Mouse (Mus musculus): ENCODE data around the gene Wnk4. TPM values are rescaled to one million over a fixed set of nuclear protein-coding genes. Genes with fewer than 3 reads are reported as not detected.

Wnk4 gene
- polyA plus RNA-seq, 1 experiment from 2014 or later, result 7.6 TPM

- peak overlapping the region; percentile 74; the same call in 1 of the 2 replicates for H3K9ac ChIP-seq (ENCODE audit: low read length)
- peak overlapping the region; percentile 86 for H3K4me3 ChIP-seq (ENCODE audit: low read depth, low read length)
- H3K4me1 ChIP-seq (replicated peaks; ENCODE audit: control insufficient read depth, insufficient read depth, low read length), result peaks cover 9% of the 10 kb centered on the region
- no peak for ATAC-seq (replicated peaks; ENCODE audit: low FRiP score)
- WGBS, result 79% methylated on average over 12 of the region's 12 CpGs
- peaks cover 5% of the 10 kb centered on the region; the same call in 1 of the 2 replicates for H3K27me3 ChIP-seq (ENCODE audit: control insufficient read depth, insufficient read depth, low read length)
- no peaks in the 10 kb centered on the region for H3K9me3 ChIP-seq (ENCODE audit: control insufficient read depth, low read length)
- no peaks in the 10 kb centered on the region; the same call in 1 of the 2 replicates for H3K36me3 ChIP-seq (ENCODE audit: control insufficient read depth, insufficient read depth, low read length)
- no peak for DNase-seq (ENCODE audit: low spot score)
- H3K27ac ChIP-seq (ENCODE audit: low read depth, low read length), result no peak overlapping the region
- H3K4me2 ChIP-seq (ENCODE audit: low read depth, low read length, severe bottlenecking), result peak overlapping the region; percentile 90
Measured at GRCm38 (mm10) chr11:101277381-101278222, 17.2 kb downstream of the Wnk4 start.

GRCm38 (mm10) chr11:101278223-101279192 is 18.1 kb downstream of the Wnk4 start, which contains the start of the genes Cntd1 and Coa3:
Cntd1 (plus strand) TSS chr11:101279012.
Coa3 (minus strand) TSS chr11:101279114.
- Histone ChIP-seq H3K9me3 (ENCODE audit: control insufficient read depth, low read length) (no peaks in the 10 kb centered on the region), H3K27ac (ENCODE audit: low read depth, low read length) (peak within 1 kb of the TSS; percentile 32; the same call in 1 of the 2 replicates), H3K9ac (ENCODE audit: low read length) (peak within 1 kb of the TSS; percentile 74), H3K4me2 (ENCODE audit: low read depth, low read length, severe bottlenecking) (peak within 1 kb of the TSS; percentile 90), H3K36me3 (ENCODE audit: control insufficient read depth, insufficient read depth, low read length) (no peaks in the 10 kb centered on the region; the same call in 1 of the 2 replicates), H3K27me3 (ENCODE audit: control insufficient read depth, insufficient read depth, low read length) (peaks cover 5% of the 10 kb centered on the region; the same call in 1 of the 2 replicates), H3K4me1 (replicated peaks; ENCODE audit: control insufficient read depth, insufficient read depth, low read length) (peaks cover 11% of the 10 kb centered on the region), H3K4me3 (ENCODE audit: low read depth, low read length) (peak within 1 kb of the TSS; percentile 86)
- DNase-seq (ENCODE audit: low spot score), result peak; percentile 90
- peak; percentile 94 for ATAC-seq (replicated peaks; ENCODE audit: low FRiP score)
- 12% methylated on average over 45 of the region's 45 CpGs for WGBS

GRCm38 (mm10) chr11:101279193-101279569 is 18.8 kb downstream of the Wnk4 start:
- Histone ChIP-seq H3K4me3 (ENCODE audit: low read depth, low read length) (peak overlapping the region; percentile 86), H3K27me3 (ENCODE audit: control insufficient read depth, insufficient read depth, low read length) (peaks cover 5% of the 10 kb centered on the region; the same call in 1 of the 2 replicates), H3K4me2 (ENCODE audit: low read depth, low read length, severe bottlenecking) (peak overlapping the region; percentile 90; the same call in 1 of the 2 replicates), H3K27ac (ENCODE audit: low read depth, low read length) (no peak overlapping the region), H3K9ac (ENCODE audit: low read length) (peak overlapping the region; percentile 5; the same call in 1 of the 2 replicates), H3K4me1 (replicated peaks; ENCODE audit: control insufficient read depth, insufficient read depth, low read length) (peaks cover 11% of the 10 kb centered on the region), H3K36me3 (ENCODE audit: control insufficient read depth, insufficient read depth, low read length) (no peaks in the 10 kb centered on the region; the same call in 1 of the 2 replicates), H3K9me3 (ENCODE audit: control insufficient read depth, low read length) (no peaks in the 10 kb centered on the region)
- DNase-seq (ENCODE audit: low spot score), result no peak
- 0 out of 2 replicates have a peak, but pooled peaks have one; percentile 6 for ATAC-seq (replicated peaks; ENCODE audit: low FRiP score)
- 61% methylated on average over 14 of the region's 14 CpGs for WGBS

DNA sequence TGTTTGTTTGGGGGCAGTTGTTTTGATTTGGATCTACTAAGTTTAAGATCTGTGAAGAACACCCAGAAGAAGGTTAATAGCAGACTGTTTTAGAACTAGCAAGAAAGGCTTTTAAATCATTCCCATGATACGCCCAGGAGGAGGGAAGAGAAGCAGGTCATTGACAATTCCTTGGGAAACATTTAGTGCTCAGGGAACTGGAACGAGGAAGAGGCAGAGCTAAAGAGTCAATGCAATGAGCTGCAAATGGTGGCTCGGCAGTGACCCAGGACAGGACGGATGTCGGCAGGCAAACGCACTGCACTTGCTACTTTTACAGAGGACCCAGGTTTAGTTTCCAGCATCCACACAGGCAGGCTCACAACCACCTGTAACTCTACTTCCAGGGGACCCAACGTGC is 20.5 kb downstream of the Wnk4 start:
- WGBS, result 53% methylated on average over 7 of the region's 7 CpGs
- DNase-seq (ENCODE audit: low spot score) (no peak), ATAC-seq (replicated peaks; ENCODE audit: low FRiP score) (no peak)
- Histone ChIP-seq H3K27me3 (ENCODE audit: control insufficient read depth, insufficient read depth, low read length) (peaks cover 5% of the 10 kb centered on the region; the same call in 1 of the 2 replicates), H3K4me1 (replicated peaks; ENCODE audit: control insufficient read depth, insufficient read depth, low read length) (peaks cover 11% of the 10 kb centered on the region), H3K9ac (ENCODE audit: low read length) (no peak overlapping the region), H3K27ac (ENCODE audit: low read depth, low read length) (no peak overlapping the region), H3K4me3 (ENCODE audit: low read depth, low read length) (no peak overlapping the region), H3K4me2 (ENCODE audit: low read depth, low read length, severe bottlenecking) (no peak overlapping the region), H3K9me3 (ENCODE audit: control insufficient read depth, low read length) (no peaks in the 10 kb centered on the region), H3K36me3 (ENCODE audit: control insufficient read depth, insufficient read depth, low read length) (no peaks in the 10 kb centered on the region; the same call in 1 of the 2 replicates)

- peaks cover 3% of the 10 kb centered on the region for H3K4me1 ChIP-seq (replicated peaks; ENCODE audit: control insufficient read depth, insufficient read depth, low read length)
- peaks cover 3% of the 10 kb centered on the region; the same call in 1 of the 2 replicates for H3K36me3 ChIP-seq (ENCODE audit: control insufficient read depth, insufficient read depth, low read length)
- no peak overlapping the region for H3K27ac ChIP-seq (ENCODE audit: low read depth, low read length)
- H3K9me3 ChIP-seq (ENCODE audit: control insufficient read depth, low read length), result no peaks in the 10 kb centered on the region
- no peak overlapping the region for H3K9ac ChIP-seq (ENCODE audit: low read length)
- WGBS, result 14% methylated on average over 5 of the region's 5 CpGs
- H3K27me3 ChIP-seq (ENCODE audit: control insufficient read depth, insufficient read depth, low read length), result peaks cover 5% of the 10 kb centered on the region; the same call in 1 of the 2 replicates
- ATAC-seq (replicated peaks; ENCODE audit: low FRiP score) (no peak), DNase-seq (ENCODE audit: low spot score) (peak; percentile 55)
- no peak overlapping the region for H3K4me3 ChIP-seq (ENCODE audit: low read depth, low read length)
- H3K4me2 ChIP-seq (ENCODE audit: low read depth, low read length, severe bottlenecking), result no peak overlapping the region
Measured at GRCm38 (mm10) chr11:101282896-101283295, 22.5 kb downstream of the Wnk4 start.

DNA sequence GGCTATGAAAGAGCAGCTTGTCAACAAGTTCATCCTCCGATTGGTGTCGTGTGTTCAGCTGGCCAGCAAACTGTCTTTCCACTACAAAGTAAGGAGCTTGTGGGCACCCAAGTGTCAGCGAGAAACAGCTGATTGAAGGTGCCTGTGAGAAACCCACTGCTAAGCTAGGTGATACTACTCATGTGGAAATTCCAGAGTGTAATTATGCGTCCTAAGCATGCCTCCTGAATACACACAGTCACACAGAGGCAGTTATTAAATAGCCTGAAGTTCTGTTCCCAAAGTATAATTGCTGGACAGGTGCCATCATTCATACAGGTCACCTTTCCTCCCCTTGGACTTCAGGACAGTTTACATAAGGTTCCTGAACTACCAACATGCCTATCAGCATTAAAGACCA is 23.4 kb downstream of the Wnk4 start:
- Histone ChIP-seq H3K4me3 (ENCODE audit: low read depth, low read length) (no peak overlapping the region), H3K36me3 (ENCODE audit: control insufficient read depth, insufficient read depth, low read length) (peaks cover 3% of the 10 kb centered on the region; the same call in 1 of the 2 replicates), H3K27ac (ENCODE audit: low read depth, low read length) (no peak overlapping the region), H3K9ac (ENCODE audit: low read length) (no peak overlapping the region), H3K27me3 (ENCODE audit: control insufficient read depth, insufficient read depth, low read length) (peaks cover 5% of the 10 kb centered on the region; the same call in 1 of the 2 replicates), H3K4me2 (ENCODE audit: low read depth, low read length, severe bottlenecking) (no peak overlapping the region), H3K4me1 (replicated peaks; ENCODE audit: control insufficient read depth, insufficient read depth, low read length) (peaks cover 2% of the 10 kb centered on the region; the same call in 1 of the 2 replicates), H3K9me3 (ENCODE audit: control insufficient read depth, low read length) (no peaks in the 10 kb centered on the region)
- DNase-seq (ENCODE audit: low spot score) (no peak), ATAC-seq (replicated peaks; ENCODE audit: low FRiP score) (no peak)
- WGBS, result 75% methylated on average over 4 of the region's 4 CpGs

DNA sequence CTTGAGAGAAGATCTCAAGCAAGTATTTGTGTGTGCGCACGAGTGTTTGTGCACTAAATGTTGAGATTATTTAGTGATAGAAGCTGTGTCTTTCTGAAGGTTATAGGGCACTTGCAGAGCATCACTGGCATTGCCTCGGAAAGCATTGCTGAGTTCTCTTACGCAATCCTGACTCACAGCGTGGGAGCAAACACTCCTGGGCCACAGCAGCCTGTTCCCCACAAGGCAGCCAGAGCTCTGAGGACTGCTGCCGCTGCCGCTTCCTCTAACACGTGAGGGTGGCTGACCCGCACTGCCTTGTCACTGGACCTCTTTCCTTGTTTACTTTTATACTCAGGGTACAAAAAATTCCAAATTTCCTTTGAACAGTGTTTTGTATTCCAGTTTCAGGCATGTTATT is 26.9 kb downstream of the Wnk4 start:
- H3K4me1 ChIP-seq (replicated peaks; ENCODE audit: control insufficient read depth, insufficient read depth, low read length), result 0 out of 2 replicates have a peak, but pooled peaks cover 2% of the 10 kb centered on the region
- H3K4me2 ChIP-seq (ENCODE audit: low read depth, low read length, severe bottlenecking), result no peak overlapping the region
- H3K36me3 ChIP-seq (ENCODE audit: control insufficient read depth, insufficient read depth, low read length), result peaks cover 8% of the 10 kb centered on the region; the same call in 1 of the 2 replicates
- no peaks in the 10 kb centered on the region for H3K9me3 ChIP-seq (ENCODE audit: control insufficient read depth, low read length)
- DNase-seq (ENCODE audit: low spot score), result no peak
- H3K27ac ChIP-seq (ENCODE audit: low read depth, low read length), result no peak overlapping the region
- WGBS, result 90% methylated on average over 9 of the region's 9 CpGs
- no peak for ATAC-seq (replicated peaks; ENCODE audit: low FRiP score)
- H3K4me3 ChIP-seq (ENCODE audit: low read depth, low read length), result no peak overlapping the region
- 0 out of 2 replicates have a peak, but pooled peaks cover under 1% of the 10 kb centered on the region for H3K27me3 ChIP-seq (ENCODE audit: control insufficient read depth, insufficient read depth, low read length)
- no peak overlapping the region for H3K9ac ChIP-seq (ENCODE audit: low read length)

GRCm38 (mm10) chr11:101291231-101291630 is 30.9 kb downstream of the Wnk4 start:
- Histone ChIP-seq H3K9ac (ENCODE audit: low read length) (no peak overlapping the region), H3K4me1 (replicated peaks; ENCODE audit: control insufficient read depth, insufficient read depth, low read length) (no peaks in the 10 kb centered on the region), H3K36me3 (ENCODE audit: control insufficient read depth, insufficient read depth, low read length) (peaks cover 8% of the 10 kb centered on the region), H3K4me2 (ENCODE audit: low read depth, low read length, severe bottlenecking) (no peak overlapping the region), H3K4me3 (ENCODE audit: low read depth, low read length) (no peak overlapping the region), H3K9me3 (ENCODE audit: control insufficient read depth, low read length) (no peaks in the 10 kb centered on the region), H3K27me3 (ENCODE audit: control insufficient read depth, insufficient read depth, low read length) (no peaks in the 10 kb centered on the region), H3K27ac (ENCODE audit: low read depth, low read length) (no peak overlapping the region)
- DNase-seq (ENCODE audit: low spot score), result no peak
- ATAC-seq (replicated peaks; ENCODE audit: low FRiP score), result no peak
- WGBS, result 93% methylated on average over 8 of the region's 8 CpGs

Data from forebrain, embryonic 11.5 days (tissue).